Mouse (Mus musculus) kidney, adult 2 months (tissue): ENCODE data around the gene Irf2bpl. TPM values are rescaled to one million over a fixed set of nuclear protein-coding genes. Genes with fewer than 3 reads are reported as not detected.

ENCODE experiments used
- DNase-seq: peaks from one replicate; pipeline ENCODE4 v3.0.0; 2021
- H3K27ac ChIP-seq: fragments of 200-500 bp; 2 replicates; pipeline ENCODE4 v1.5.1; 2012; ENCODE audit warnings: low read depth, low read length, control low read depth, inconsistent platforms; ENCODE audit not compliant: insufficient read depth
- H3K27me3 ChIP-seq: fragments of 200-500 bp; replicated peaks from 2 replicates; pipeline ENCODE4 v1.6.1; 2012; ENCODE audit warnings: mild to moderate bottlenecking, moderate library complexity, low read length, inconsistent platforms; ENCODE audit not compliant: control insufficient read depth, insufficient read depth
- H3K36me3 ChIP-seq: fragments of 200-500 bp; 2 replicates; pipeline ENCODE4 v1.6.1; 2012; ENCODE audit warnings: mild to moderate bottlenecking, moderate library complexity, low read length, inconsistent platforms; ENCODE audit not compliant: control insufficient read depth, insufficient read depth
- H3K4me1 ChIP-seq: fragments of 200-500 bp; 2 replicates; pipeline ENCODE4 v1.6.1; 2011; ENCODE audit warnings: low read length; ENCODE audit not compliant: control insufficient read depth, insufficient read depth
- H3K4me3 ChIP-seq: fragments of 200-500 bp; 2 replicates; pipeline ENCODE4 v1.5.1; 2011; ENCODE audit warnings: mild to moderate bottlenecking, low read depth, low read length, control low read depth; ENCODE audit not compliant: insufficient read depth
- CTCF ChIP-seq: fragments of 200-500 bp; conservative IDR thresholded peaks from 2 replicates; pipeline ENCODE4 v1.5.1; 2011; ENCODE audit warnings: low read depth, mild to moderate bottlenecking, control low read depth, low read length, moderate library complexity, mixed read lengths; ENCODE audit not compliant: insufficient read depth, insufficient read length
- POLR2A ChIP-seq: fragments of 200-500 bp; IDR thresholded peaks from one replicate; pipeline ENCODE4 v1.6.1; 2011; ENCODE audit warnings: low read depth, low read length, control low read depth
- whole genome bisulfite sequencing: fragments of 180-500 bp; shearing (Covaris S2); methylation state at CpG from one replicate; pipeline ENCODE4 v1.1.7; 2018; 5-methylcytosine and 5-hydroxymethylcytosine counted together
- polyA plus RNA-seq: library from polyadenylated mRNA; depleted of rRNA; stranded (reverse); fragments of >200 nt; gene quantifications from 2 replicates; pipeline ENCODE4 v1.2.3, GENCODE M21; 2012

Gene Irf2bpl
- polyA plus RNA-seq, 1 experiment = 22.0 TPM

DNA sequence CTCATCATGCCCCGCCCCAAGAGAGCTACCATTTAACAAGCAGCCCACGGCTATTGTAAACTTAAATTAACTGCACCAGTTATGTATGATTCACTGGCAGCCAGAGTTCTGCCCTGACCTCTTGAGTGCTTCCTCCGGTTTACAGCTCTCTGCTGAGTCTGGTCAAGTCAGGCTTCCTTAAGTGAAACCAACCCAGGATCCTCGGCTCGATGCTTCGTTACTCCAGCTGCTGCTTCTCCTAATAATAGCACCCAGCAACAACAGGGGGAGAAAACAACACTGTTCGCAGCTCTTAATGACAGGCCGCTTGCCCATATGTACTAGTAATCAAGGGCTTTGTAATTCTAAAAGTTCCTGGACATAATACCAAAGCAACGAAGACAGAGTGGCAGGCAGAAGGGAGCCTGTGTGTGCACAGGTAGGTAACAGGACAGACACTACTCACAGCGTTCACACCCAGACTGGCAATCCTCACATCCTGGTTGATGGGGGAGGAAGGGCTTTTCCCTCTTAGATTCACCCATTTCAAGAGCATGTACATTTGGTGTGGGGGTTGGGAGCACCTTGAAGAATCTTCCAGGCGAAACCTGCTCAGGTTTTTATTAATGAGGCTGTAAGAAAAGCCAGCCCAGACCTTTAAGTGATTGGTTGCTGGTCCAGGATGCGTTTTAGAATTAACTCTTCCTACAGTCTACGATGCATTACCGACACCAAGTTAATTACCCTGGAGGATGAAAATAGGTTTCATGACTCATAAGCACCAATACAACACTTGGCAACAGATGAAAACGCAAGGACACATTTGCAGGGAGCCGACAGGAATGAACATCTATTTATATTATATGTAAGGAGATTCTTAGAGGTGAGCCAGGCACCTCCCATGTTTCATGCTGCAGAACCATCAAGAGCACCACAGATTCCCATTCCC lies 5.9 kb downstream of the Irf2bpl start:
- 43% methylated on average over 16 of the region's 16 CpGs for WGBS
- peak overlapping the region; percentile 64 for H3K27ac ChIP-seq
- no peaks in the 10 kb centered on the region for H3K27me3 ChIP-seq
- TF ChIP-seq CTCF (no peak), POLR2A (no peak)
- H3K36me3 ChIP-seq = peaks cover 4% of the 10 kb centered on the region; the same call in 1 of the 2 replicates
- DNase-seq = no peak
- H3K4me3 ChIP-seq = no peak overlapping the region
- peaks cover 11% of the 10 kb centered on the region; the same call in 1 of the 2 replicates for H3K4me1 ChIP-seq

DNA sequence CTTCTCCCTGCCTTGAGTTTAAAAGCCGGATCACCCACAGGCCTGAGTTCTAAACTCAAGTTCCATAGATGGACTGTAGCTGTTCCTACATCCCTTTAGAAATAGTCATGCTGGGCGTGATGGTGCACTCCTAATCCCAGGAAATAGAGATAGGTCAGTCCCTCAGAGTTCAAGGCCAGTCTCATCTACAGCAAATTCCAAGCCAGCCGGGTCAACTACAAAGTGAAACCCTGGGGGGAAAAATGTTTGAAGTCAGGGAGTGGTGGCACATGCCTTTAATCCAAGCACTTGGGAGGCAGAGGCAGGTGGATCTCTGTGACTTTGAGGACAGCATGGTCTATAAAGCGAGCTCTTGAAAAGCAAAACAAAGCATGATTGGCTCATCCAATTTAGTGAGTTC lies 7.6 kb downstream of the Irf2bpl start:
- 96% methylated on average over 4 of the region's 4 CpGs for WGBS

DNA sequence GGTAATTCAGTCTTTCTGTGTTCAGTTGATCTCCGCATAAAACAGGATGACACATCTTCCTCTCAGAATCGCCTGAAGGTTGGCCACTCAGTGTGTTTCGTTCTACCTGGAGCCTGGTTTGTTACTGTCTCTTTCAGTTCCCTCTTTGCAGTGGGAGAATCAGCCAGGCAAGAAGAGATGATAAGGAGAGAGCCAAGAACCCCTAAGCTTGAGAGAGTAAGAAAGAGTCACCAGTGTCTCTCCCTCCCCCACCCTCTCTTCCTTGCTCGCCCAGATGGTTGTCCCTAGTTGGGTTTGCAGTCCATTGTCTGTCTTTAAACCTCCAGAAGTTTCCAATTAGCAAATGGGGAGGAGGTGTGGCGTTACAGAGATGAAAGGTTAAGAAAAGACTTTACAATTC lies 8.5 kb downstream of the Irf2bpl start:
- Histone ChIP-seq H3K4me3 (no peak overlapping the region), H3K27ac (no peak overlapping the region), H3K36me3 (no peaks in the 10 kb centered on the region), H3K4me1 (peaks cover 23% of the 10 kb centered on the region), H3K27me3 (no peaks in the 10 kb centered on the region)
- WGBS = 90% methylated on average over 5 of the region's 5 CpGs
- DNase-seq = no peak
- TF ChIP-seq CTCF (no peak), POLR2A (no peak)

More for the DNA sequence above, 7.6 kb downstream of the Irf2bpl start:
- TF ChIP-seq POLR2A (no peak), CTCF (no peak)
- Histone ChIP-seq H3K4me3 (no peak overlapping the region), H3K36me3 (peaks cover 4% of the 10 kb centered on the region; the same call in 1 of the 2 replicates), H3K27ac (no peak overlapping the region), H3K4me1 (peaks cover 17% of the 10 kb centered on the region), H3K27me3 (no peaks in the 10 kb centered on the region)
- no peak for DNase-seq

GRCm38 (mm10) chr12:86872335-86873040 lies 12.1 kb downstream of the Irf2bpl start:
- 24% methylated on average over 9 of the region's 9 CpGs for WGBS
- TF ChIP-seq CTCF = no peak
- no peak for TF ChIP-seq POLR2A
- Histone ChIP-seq H3K4me1 (peaks cover 17% of the 10 kb centered on the region), H3K27ac (peak overlapping the region; percentile 98), H3K36me3 (no peaks in the 10 kb centered on the region), H3K4me3 (no peak overlapping the region), H3K27me3 (no peaks in the 10 kb centered on the region)
- DNase-seq = peak; percentile 98

- 28% methylated on average over 4 of the region's 4 CpGs for WGBS
- H3K4me3 ChIP-seq = no peak overlapping the region
- H3K27me3 ChIP-seq = no peaks in the 10 kb centered on the region
- H3K4me1 ChIP-seq = peaks cover 23% of the 10 kb centered on the region
- peak; percentile 53 for DNase-seq
- peak overlapping the region; percentile 98 for H3K27ac ChIP-seq
- TF ChIP-seq POLR2A (no peak), CTCF (no peak)
- H3K36me3 ChIP-seq = no peaks in the 10 kb centered on the region
Measured at GRCm38 (mm10) chr12:86871666-86872334, 12.8 kb downstream of the Irf2bpl start.

GRCm38 (mm10) chr12:86870996-86871395 lies 13.6 kb downstream of the Irf2bpl start:
- peak; percentile 16 for DNase-seq
- Histone ChIP-seq H3K36me3 (no peaks in the 10 kb centered on the region), H3K27me3 (no peaks in the 10 kb centered on the region), H3K27ac (peak overlapping the region; percentile 98; the same call in 1 of the 2 replicates), H3K4me3 (no peak overlapping the region), H3K4me1 (peaks cover 23% of the 10 kb centered on the region)
- TF ChIP-seq POLR2A (no peak), CTCF (0 out of 2 replicates have a peak, but pooled peaks have one; percentile 8)
- WGBS = 96% methylated on average over 3 of the region's 3 CpGs

- Histone ChIP-seq H3K27ac (0 out of 2 replicates have a peak overlapping the region, but pooled peaks have one; percentile 15), H3K4me3 (no peak overlapping the region), H3K4me1 (peaks cover 25% of the 10 kb centered on the region), H3K36me3 (no peaks in the 10 kb centered on the region), H3K27me3 (no peaks in the 10 kb centered on the region)
- WGBS = 37% methylated on average over 6 of the region's 6 CpGs
- no peak for TF ChIP-seq POLR2A
- TF ChIP-seq CTCF = no peak
- peak; percentile 65 for DNase-seq
Measured at GRCm38 (mm10) chr12:86869761-86870160, 14.8 kb downstream of the Irf2bpl start.
